Mouse (Mus musculus) testis, adult 10 weeks (tissue): ENCODE measurements around the gene Ascl5. TPM values are rescaled to one million over a fixed set of nuclear protein-coding genes. Genes with fewer than 3 reads are reported as not detected.

Source experiments
- polyA plus RNA-seq: library from polyadenylated mRNA; stranded (reverse); fragments of 350-450 nt; fragmentation: Illumina TruSeq; extraction: RNeasy Lipid Tissue Mini Kit (QIAGEN cat#74804); gene quantifications from one replicate; pipeline ENCODE4 v1.2.3, GENCODE M21; 2014; ENCODE audit warnings: low read depth, low replicate concordance

Ascl5 gene
- polyA plus RNA-seq, result not detected

GRCm38 (mm10) chr1:136050312-136051012 is at the start of gene Ascl5:
TSS of gene Ascl5 (plus strand) at chr1:136050804.

GRCm38 (mm10) chr1:136006292-136006748 is 44.3 kb upstream of the Ascl5 start, which contains the start of gene Igfn1:
TSS of gene Igfn1 (minus strand) at chr1:136006342.

DNA sequence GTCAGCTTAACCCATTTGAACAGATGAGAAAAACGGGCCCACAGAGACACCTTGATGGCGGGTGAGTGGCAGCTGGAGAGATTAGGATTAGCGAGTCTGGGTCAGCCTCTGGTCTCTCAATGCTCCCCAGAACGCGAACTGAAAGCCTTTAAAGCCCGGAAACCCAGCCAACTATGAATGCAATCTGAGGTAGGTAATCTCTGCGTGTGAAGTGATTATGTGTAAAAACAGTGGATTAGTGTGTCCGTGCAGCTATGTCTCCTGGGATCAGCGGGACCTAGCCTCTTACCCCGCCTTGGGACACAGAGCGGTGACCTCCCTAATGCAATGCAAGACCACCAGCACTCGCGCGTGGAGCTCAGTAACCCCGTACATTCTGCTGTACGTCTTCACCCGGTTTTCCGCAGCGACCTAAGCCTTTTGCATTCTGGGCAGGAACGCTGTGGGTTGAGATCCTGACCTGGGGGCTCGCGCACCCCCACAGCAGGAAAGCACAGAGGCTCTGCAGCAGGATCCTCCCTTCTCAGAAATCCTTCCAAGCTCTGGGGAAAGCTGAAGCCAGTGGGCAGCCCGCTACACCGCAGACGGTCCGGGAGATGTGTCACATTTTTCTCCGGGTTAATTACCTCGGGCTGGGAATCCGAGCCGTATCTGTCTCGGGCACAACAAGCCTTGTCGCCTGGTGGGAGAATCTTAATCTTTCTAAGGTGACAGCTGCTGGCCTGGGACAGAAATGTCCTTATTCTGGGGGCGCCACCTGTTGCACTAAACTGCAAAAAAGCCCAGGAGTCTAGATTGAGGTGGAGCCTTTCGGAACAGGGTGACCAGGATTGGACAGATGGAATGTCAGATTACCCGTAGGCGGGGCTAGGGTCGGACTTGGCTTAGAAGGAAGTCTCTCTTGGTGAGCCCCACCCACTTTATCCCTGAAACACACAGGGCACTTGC is 43.1 kb upstream of the Ascl5 start, which contains the start of gene Tmem9:
Gene Tmem9 (plus strand): TSS at position 940 of the 948 bp plus-strand sequence.

DNA sequence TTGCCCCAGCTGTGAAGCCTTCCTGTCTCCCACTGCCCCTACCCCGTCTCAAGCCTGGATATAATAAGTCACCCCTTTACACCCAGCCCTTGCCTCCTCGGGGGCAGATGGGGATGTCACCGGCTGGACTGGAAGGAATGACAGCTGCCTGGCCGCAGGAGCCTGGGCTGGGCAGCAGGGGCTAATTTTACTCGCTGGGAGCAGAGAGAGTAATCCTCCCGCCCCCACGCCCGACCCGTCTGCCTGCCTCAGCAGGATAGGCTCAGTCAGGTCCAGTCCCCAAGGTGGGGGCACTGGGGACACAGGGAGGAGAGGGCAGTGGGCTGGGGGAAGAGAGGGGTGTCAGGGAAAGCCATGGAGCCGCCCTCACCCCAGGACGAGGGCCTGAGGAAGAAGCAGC is 1.9 kb downstream of the Ascl5 start, which contains the start of gene Cacna1s:
Gene Cacna1s (plus strand): TSS at position 204 of the 400 bp plus-strand sequence.

Other genes with a start within 250 kb of the Ascl5 start
- not detected for gene Lad1, start 232.2 kb upstream of the Ascl5 start, polyA plus RNA-seq
- 1.5 TPM for gene Tnnt2, start 214.4 kb upstream of the Ascl5 start, polyA plus RNA-seq
- gene Pkp1, start 131.6 kb upstream of the Ascl5 start, polyA plus RNA-seq, result 0.21 TPM
- gene Igfn1, start 44.5 kb upstream of the Ascl5 start, polyA plus RNA-seq, result 0.11 TPM
- 1.7 TPM for gene Tmem9, start 42.7 kb upstream of the Ascl5 start, polyA plus RNA-seq
- 0.84 TPM for gene Cacna1s, start 1.9 kb downstream of the Ascl5 start, polyA plus RNA-seq
- 1.1 TPM for gene Kif21b, start 80.6 kb downstream of the Ascl5 start, polyA plus RNA-seq
- 5.8 TPM for gene Mroh3, start 162.0 kb downstream of the Ascl5 start, polyA plus RNA-seq
- 1.9 TPM for gene Inava, start 183.5 kb downstream of the Ascl5 start, polyA plus RNA-seq
- not detected for gene Gpr25, start 210.1 kb downstream of the Ascl5 start, polyA plus RNA-seq